Mouse (Mus musculus) T-helper 17 cell (primary cell): Measurements from ENCODE around the gene Mafk.
"Not testable (repeated sequence)": the region's sequence is repeated elsewhere in the genome, so short reads cannot be mapped to it uniquely, and the experiment has no call there.

Source experiments
- in situ Hi-C, 2 experiments: fragments of 300-600 bp; cut with MboI, MseI; formaldehyde crosslinking; loops; 1 replicate in 1 of 2; 2 replicates in 1 of 2; pipeline ENCODE4 v1.15.1; 2025; ENCODE audit warnings: high pct_unique_total_duplicates in 2 of 2

Mafk gene

DNA sequence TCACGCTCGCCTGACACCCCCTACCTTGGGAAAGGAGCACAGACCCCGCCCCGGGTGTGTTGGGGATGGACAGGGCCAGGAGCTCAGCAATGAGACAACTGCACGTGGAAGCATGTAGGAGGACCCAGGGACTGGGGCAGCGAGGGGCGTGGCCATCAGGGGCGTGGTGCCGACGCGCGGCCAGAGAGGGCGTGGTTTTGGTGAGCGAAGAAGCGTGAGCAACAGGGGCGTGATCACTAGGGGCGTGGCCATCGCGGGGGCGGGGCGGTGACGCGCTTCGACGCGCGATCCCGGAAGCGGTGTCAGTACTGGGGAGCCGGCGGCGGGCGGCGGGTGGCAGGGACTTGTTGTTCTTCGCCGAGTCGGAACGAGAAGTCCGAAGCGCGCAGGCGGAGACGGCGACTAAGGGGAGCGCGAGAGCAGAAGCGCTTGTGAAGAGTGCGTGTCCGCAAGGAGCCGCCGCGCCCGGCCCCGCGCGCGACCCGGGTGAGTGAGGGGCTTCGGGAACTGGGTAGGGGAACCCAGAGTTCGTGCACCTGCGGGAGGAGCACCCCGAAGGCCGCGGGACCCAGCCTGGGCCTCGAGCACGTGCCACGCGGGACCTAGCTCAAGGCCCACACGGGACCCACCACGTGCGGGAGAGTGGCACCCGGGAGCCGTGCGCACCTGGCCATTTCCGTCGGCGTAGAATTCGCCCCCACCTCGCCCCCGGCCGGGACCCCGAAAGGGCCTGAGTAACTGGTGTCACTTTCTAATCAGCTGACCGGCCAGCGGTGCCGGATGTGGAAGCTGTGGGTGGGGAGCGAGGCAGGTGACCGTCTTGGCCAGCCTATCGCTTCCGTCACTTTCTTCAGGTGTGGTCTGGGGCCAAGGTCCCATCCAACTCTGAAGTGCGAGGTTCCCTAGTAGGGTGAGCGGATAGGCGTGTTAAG lies at the start of gene Mafk:
Gene Mafk, plus strand, starts transcription at position 287 of the 932 bp plus-strand sequence.
- in situ Hi-C loops: loop anchor here in 1 of 2 experiments (5.0 kb wide), 1 partner anchor 711 kb away; no protein-coding TSS in a partner anchor

GRCm38 (mm10) chr5:139742640-139743039 lies 48.7 kb upstream of the Mafk start:
- in situ Hi-C loops: not testable (repeated sequence)

DNA sequence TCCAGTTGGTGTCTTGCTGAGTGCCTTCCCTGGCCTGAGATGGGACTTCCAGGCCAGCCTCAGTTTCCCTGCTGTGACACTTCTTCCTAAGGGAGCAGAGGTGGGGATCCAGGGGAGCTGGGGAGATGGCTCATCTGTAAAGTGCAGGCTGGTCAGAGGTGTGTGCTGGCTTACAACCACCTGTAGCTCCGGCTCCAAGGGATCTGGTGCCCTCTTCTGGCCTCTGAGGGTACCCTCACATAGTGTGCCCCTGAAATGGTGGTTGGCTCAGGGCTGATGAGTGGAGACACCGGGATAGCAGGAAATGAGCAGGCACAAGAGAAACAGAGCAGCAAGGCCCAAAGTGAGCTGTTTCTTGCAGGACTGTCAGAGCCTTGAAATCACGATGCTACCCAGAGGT lies 45.5 kb upstream of the Mafk start:
- in situ Hi-C loops: loop anchor here (5.0 kb wide), 2 partner anchors 33 to 398 kb away; no protein-coding TSS in a partner anchor

DNA sequence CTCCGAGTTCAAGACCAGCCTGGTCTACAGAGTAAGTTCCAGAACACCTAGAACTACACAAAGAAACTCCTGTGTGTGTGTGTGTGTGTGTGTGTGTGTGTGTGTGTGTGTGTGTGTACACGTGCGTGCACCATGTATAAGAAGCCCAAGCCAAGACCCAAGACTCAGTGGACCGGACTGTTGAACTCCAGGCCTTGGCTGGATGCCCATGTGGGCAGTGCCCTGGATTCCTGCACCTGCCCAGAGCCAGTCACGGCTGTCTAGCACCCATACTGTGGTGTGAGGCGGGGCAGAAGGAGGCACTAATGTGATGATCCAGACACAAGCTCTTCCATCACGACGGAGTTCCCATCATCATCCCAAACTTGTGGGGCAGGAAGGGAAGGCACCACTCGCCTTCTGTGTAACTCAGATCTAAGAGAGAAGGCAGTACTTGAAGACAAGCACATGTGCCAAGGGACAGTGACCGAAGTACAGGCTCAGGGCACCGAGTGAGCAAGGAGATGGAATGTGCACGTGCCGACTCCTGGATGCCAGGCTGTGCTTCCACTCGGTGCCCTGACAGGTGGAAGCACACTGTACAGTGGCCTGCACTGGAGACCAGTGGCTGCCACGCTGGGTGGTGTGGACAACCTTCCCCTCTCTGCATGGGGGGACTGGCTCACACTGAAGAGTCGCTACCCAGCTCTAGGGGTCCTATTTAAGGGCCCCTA lies 41.7 kb upstream of the Mafk start:
- in situ Hi-C loops: loop anchor here (5.0 kb wide), 2 partner anchors 37 to 402 kb away; no protein-coding TSS in a partner anchor

GRCm38 (mm10) chr5:139750535-139750934 lies 40.8 kb upstream of the Mafk start:
- in situ Hi-C loops: no loop called here

GRCm38 (mm10) chr5:139754753-139755152 lies 36.6 kb upstream of the Mafk start:
- in situ Hi-C loops: loop anchor here in 1 of 2 experiments (5.0 kb wide), 1 partner anchor 32 kb away; no protein-coding TSS in a partner anchor

DNA sequence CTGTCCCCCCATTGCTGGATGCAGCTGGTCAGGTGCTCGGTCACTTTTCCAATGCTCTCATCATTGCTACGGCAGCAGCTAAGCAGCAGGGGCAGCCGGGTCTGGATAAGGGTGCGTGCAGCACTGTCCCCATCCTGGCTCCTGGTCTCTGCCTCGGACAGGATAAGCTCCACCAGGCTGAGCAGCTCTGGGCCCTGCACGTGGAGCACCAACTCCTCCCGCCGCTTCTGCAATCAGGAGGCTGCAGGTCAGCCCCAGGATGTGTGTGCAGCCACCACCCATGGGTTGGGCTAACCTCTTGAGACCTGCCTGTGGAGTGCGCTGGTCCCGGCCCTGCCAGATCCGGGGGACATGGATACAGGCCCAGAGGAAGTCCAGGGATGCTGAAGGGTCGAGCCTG lies 35.2 kb upstream of the Mafk start:
- in situ Hi-C loops: loop anchor here in 1 of 2 experiments (5.0 kb wide), 1 partner anchor 34 kb away; no protein-coding TSS in a partner anchor

GRCm38 (mm10) chr5:139756586-139756985 lies 34.7 kb upstream of the Mafk start:
- in situ Hi-C loops: loop anchor here in 1 of 2 experiments (5.0 kb wide), 1 partner anchor 34 kb away; no protein-coding TSS in a partner anchor

DNA sequence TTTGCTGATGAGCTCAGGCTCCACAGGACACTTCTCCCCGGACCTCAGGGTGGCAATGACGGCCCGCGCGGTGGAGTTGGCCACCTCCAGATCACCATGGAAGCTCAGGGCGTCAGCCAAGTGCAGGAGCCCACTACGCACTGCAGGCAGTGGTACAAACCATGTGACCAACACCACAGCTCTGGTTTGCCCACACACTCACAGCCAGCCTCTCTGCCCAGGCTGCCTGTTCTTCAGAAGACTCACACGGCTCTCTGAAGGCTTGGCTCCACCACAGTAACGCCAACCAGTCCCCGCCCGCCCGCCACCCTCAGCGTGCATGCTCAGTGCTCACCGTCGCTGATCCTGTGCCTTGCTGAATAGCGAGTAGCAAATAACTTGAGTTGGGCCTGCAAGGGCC lies 33.2 kb upstream of the Mafk start:
- in situ Hi-C loops: loop anchor here in 1 of 2 experiments (5.0 kb wide), 1 partner anchor 36 kb away; no protein-coding TSS in a partner anchor

GRCm38 (mm10) chr5:139764296-139764695 lies 27.0 kb upstream of the Mafk start:
- in situ Hi-C loops: no loop called here

GRCm38 (mm10) chr5:139768216-139768615 lies 23.1 kb upstream of the Mafk start:
- in situ Hi-C loops: no loop called here

GRCm38 (mm10) chr5:139775216-139775926 lies 15.9 kb upstream of the Mafk start, which contains the start of gene Ints1:
TSS of gene Ints1 (minus strand) at chr5:139775674.
- in situ Hi-C loops: no loop called here

GRCm38 (mm10) chr5:139776966-139777365 lies 14.3 kb upstream of the Mafk start:
- in situ Hi-C loops: no loop called here

GRCm38 (mm10) chr5:139781406-139781805 lies 9.9 kb upstream of the Mafk start:
- in situ Hi-C loops: no loop called here

GRCm38 (mm10) chr5:139789466-139789865 lies 1.8 kb upstream of the Mafk start:
- in situ Hi-C loops: no loop called here

DNA sequence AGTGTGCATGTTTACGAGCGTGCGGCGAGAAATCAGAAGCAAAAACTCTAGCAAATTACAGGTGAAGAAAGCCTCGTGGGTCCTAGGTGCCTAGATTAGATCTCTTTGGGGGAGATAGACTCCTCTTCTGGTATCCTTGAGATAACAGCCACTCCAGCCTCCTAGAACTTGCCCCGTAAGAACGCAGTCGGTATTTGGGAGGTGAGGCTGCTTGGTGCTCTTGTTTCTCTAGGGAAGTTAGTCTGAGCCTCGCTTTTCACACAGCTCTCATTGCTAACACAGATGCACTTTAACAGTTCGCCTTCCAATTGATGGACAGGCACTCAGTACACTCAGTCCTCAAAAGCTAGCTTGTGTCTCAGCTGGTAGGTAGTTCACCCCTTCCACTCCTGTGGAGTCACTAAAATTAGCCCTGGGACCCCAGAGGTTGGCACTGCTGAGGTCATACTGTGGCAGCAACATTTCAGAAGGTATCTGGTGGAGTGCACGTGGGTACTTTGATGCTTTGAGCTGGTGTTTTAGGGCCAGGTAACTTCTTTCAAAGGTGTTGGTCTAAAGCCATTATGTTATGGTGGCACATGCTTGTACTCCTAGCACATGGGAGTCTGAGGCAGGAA lies 954 bp downstream of the Mafk start:
- in situ Hi-C loops: loop anchor here in 1 of 2 experiments (5.0 kb wide), 1 partner anchor 710 kb away; no protein-coding TSS in a partner anchor

DNA sequence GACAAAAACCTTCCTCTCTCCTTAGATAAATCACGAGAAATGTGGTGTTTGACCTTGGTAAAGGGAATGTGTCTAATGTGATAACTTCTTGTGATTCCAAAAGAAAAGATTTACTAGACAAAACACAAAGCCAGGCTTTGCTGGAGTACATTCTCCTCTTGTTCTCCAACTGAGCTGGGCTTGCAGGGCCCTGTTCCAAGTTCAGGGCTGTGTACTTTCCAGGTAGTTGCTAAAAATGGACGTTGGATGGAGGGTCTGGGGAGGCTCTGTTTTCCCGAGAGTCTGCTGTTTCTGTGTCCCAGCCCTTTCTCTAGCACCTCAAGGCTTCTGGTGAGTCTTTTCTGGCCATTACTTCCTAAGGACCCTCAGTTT lies 1.6 kb downstream of the Mafk start:
- in situ Hi-C loops: loop anchor here in 1 of 2 experiments (5.0 kb wide), 1 partner anchor 709 kb away; no protein-coding TSS in a partner anchor

DNA sequence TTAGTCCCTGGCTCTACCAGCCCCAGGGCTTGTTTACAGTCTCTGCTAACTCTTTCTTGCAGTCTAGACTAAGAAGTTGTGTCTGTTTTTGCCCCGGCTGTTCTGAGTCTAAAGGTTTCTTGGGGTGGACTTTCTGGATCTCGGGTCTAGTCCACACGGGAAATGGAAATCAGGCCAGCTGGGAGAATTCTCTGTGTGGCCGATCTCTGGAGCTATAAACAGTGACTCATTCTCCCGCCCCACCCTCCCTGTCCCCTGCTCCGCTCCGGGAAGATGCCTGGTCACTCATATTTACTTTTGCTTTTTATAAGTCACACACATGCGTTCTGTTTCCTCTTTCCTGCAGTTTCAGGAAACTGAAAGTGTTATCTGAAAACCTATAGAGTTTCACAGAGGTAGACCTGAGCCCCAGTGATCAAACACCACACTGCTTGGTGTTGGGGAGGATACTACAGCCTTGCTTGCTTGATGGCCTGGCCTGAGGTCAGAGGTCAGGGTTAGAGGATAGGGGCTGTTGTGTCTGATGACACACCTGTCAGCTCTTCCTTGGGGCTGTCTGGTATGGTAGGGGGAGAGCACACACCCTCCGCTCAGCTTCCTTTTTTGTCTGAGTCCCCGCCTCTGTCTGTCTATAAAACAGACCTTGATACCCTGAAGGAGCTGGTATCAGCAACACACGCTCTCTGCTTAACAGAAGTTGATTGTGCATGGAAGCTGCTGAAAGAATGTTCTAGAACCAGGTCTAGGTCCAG lies 2.2 kb downstream of the Mafk start:
- in situ Hi-C loops: loop anchor here in 1 of 2 experiments (5.0 kb wide), 1 partner anchor 709 kb away; no protein-coding TSS in a partner anchor

- in situ Hi-C loops: loop anchor here in 1 of 2 experiments (5.0 kb wide), 1 partner anchor 708 kb away; no protein-coding TSS in a partner anchor
Measured at GRCm38 (mm10) chr5:139794137-139794536, 2.8 kb downstream of the Mafk start.

- in situ Hi-C loops: loop anchor here in 1 of 2 experiments (5.0 kb wide), 1 partner anchor 707 kb away; no protein-coding TSS in a partner anchor
Measured at GRCm38 (mm10) chr5:139794938-139795337, 3.6 kb downstream of the Mafk start.
